Mouse (Mus musculus) CH12F3 (cell line): Measurements from ENCODE around the gene Timm10.

ENCODE experiments used
- in situ Hi-C: fragments of 300-500 bp; cut with MboI; formaldehyde crosslinking; loops from 2 replicates; pipeline ENCODE4 v1.14.3; 2020; ENCODE audit warnings: low sequenced_read_pairs

Gene Timm10

DNA sequence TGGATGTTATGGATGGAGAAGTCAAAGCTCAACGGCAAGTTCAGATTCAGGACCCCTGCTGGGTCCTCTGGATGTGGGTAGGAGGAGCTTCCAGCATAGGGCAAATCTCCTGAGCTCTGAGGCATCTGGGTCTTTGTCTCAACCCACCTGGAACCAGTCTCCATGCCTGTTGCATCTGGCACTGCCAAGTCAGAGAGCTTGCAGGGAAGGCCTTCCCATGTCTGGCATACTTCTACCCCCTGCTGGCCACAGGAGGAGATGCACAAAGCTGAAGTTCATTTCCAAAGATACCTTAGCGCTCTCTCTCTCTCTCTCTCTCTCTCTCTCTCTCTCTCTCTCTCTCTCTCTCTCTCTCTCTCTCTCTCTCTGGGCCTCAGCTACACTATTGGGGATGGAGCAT lies 28.9 kb downstream of the Timm10 start:
- in situ Hi-C loops = no loop called here

DNA sequence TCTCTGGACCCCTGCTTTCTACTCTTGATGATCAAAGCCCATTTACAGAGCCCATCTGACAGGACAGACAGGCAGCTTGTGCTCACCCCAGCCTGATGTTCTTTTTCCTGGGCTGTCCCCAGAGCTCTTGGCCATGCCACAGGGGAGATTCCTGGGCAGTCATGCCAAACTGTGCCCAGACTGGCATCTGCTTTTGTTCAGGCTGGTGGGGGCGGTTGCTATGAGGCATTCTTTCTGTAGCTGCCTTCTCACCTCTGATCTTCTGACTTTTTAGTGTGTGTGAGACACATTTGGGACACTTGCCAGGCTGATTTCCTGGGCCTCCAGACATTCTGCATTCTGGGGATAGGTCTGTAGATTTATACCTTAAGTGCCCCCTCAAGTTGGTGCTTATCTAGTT lies 31.8 kb downstream of the Timm10 start:
- in situ Hi-C loops = no loop called here

DNA sequence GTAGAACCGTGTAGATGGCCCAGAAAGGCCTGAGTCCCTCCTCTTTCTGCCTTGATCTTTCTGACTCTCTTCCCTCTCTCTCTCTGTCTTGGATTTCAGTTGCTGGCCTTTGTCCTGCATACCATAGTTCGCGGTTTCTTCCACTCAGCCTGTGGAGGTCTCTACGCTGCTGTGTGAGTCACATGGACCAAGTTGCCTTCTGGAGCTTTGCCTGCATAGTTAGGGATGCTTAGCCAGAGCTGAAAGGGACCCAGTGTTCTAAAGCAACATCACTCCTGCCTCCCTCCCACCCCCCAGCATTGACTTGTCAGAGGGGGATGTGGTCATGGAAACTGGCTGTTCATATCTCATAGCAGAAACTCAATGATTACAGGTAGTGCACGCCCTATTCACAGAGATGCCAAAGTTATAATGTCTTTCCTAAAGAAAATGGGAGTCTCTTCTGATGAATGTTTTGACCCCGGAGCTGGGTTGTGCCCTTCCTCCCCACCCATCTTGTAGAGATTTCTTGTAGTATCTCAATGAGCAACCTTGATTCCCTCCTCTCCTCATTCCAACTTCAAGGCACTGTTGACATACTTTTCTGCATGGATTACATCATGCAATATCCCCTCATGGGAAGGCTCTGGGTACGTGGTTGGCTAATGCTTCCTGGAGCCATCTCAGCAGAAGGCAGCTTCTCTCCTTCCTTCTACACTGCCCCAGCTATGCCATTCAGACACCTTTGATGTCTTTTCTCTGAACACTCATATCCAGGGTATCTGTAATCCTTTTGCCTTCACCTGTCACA lies 33.4 kb downstream of the Timm10 start:
- in situ Hi-C loops = no loop called here

DNA sequence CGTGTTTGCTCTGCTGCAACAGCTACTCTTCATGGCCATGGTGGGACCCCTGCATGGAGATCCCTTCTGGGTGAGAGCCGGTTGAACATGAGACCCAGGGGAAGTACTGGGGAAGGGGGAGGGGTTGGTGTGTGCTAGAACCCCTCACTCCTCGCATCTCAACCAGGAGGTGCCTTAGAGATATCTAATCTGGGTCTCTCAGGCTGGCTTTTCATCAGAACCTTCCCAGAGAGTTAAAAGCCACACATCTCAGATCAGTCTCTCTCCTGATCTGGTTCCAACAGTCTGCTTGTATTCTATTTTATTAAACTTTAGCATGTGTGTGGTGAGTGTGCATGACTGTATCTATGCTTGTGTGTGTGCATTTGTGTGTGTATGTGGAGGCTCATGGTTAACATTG lies 34.6 kb downstream of the Timm10 start:
- in situ Hi-C loops = no loop called here

DNA sequence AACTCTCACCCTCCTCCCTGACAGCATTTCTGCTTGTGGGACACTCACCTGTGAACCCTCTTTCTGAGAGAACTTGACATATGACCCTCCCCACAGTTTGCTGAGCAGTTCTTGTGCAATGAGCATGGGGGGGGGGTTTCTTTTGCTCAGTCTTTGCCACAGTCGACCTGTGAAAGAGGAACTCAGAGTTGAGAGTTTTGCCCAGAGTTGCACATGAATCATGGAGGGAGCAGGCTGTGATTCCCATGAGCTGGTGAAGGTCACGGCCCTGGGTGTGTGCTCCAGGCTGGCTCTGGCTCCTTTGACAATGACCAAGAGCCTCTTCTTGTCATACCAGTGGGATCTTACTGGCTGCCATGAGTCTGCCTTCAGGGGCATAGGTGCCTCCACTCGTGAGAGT lies 35.4 kb downstream of the Timm10 start:
- in situ Hi-C loops = no loop called here

DNA sequence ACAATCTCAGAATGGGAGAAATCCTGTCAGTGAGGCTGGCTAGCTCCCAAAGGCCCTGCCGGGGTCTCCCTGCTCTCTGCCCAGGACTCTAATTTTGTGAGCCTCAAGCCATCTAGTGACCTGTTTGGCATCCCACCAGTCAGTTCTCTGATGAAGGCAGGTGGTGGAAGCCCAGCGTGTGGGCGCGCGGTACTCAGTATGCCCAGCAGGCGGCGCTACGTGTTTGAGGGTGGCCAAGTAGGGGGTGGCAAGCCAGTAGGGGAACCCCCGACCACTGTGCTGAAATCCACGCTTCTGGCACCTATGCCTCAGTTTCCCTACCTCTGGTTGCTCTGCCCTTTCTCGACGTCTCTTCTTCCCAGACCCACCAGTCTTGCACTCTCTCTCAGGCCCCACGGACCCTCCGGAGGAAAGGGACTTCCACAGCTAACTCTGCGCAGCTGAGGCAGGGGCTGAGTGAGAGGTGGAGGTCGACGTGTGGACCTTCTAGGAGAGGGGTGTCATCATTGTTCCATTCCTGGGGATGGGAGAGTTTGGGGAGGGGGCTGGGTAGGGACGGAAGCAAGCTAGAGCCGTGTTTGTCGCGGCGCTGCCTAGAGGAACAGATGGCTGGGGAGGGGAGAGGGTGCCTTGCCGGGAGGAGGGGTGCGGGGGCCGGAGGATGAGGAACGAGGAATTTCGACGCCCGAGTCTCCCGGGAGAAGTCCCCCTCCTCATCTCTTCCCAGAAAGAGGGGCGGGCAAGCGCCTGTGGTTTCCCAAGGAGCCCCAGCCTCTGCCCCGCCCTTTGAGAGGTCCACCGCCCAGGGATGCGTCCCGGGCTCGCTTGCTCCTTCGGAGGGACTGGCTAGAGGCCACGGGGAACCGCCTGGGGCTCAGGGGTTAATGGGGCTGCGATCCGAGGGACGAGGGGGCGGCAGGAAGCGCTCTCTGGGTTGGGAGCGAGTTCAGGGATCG lies 39.1 kb downstream of the Timm10 start:
- in situ Hi-C loops = no loop called here

DNA sequence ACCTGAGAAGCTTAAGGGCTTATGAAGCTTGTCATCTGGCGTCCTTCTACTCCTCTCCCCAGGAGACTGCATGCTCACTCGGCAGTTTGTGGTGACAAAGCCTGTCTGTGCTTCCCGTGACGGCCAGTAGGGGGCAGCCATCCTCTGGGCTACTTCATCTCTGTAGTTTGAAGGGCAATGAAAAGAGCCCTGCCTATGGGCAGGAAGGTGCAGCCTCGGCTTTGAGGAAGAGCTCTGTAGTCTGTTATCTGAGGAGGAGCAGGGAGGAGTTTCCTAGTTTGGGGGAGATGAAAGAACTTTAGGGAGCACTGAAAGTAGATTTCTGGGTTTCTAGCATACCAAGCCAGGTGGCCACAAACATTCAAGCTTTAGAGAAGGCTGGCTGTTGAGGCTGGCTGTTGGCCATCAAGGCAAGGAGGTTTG lies 41.7 kb downstream of the Timm10 start:
- in situ Hi-C loops = no loop called here

DNA sequence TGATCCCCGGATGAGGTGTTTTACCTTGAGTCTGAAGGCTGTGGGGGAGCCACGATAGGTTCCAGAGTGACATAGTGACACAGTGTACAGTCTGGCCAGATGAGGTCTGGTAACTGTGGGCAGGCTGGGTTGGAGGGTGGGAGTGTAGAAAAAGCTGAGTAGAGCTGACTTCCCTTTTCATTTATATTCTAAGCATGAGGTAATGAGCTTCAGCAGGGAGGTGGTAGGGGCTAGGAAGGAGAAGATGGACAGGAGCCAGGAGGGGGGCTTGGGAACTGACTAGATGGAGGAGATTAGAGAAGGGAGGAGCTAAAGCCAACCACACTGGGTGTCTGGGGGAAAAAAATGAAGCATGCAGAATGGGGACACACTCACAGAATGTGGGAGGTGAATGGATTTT lies 42.2 kb downstream of the Timm10 start:
- in situ Hi-C loops = no loop called here

DNA sequence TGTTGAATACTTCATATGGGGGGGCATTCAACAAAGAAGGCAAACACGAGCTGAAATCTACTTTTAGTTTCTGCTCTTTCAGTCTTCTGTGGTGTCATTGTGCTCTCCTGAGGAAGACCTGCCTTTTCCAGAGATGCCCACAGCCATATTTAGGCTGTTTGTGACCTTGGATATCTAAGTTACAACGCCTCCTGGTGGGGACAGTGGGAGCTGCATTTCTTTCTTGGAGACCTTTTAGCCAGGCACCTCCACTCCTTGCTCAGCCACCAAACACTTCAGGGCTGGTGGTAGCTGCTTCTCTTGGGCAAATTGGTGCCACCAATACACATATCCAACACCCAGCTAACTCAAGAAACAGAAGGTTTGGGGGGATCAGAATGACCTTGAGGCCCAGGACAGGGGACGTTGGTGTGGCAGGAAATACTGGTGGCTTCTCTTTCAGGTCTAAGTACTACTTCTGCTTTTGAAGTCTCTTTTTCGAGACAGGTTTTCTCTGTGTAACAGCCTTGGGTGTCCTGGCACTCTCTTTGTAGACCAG lies 43.9 kb downstream of the Timm10 start:
- in situ Hi-C loops = no loop called here

DNA sequence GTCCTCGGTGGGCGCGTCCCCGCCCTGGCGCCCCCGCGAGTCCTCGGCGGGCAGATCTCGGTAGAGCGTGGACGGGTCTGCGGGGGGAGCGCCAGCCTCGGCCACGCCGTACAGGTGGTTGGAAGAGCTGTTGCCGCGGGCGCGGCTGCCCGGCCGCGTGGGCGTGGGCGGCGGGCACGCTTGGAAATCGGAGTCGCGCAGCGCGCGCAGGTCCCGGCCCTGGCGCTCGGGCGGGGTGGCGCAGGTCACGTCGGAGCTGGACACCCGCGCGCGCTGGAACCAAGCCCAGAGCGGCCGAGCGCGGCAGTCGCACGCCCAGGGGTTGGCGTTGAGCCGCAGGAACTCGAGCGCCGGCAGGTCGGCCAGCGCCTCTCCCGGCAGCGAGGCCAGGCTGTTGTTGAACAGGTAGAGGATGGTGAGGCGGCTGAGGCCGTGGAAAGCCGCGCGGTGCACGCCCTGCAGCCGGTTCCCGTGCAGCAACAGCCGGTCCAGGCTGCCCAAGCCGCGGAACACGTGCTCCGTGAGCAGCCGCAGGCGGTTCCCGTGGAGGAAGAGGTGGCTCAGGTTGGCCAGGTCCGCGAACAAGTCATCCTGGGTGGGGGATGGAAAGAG lies 45.4 kb downstream of the Timm10 start:
- in situ Hi-C loops = no loop called here

DNA sequence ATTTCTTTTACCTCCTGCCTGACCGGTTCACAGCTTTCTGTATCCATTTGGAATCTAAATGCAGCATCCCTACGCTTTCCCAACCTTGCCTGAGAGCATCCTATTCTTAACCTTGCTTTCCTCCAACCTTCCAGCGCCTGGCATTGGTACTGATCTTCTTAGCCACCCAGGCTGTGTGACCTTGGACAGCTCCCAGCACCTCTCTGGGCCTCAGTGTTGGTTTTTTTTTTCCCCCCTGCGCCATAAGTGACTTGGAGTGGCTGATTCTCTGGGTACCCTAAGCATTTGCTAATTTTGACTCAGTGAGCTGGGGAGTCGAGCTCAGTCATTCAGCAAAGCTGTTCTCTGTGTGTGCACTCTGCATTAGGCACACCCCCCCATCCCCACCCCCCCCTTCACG lies 49.0 kb downstream of the Timm10 start:
- in situ Hi-C loops = no loop called here
